Mouse (Mus musculus): ENCODE measurements at regions not wholly inside any gene's neighbourhood (a gene's known extent, or its start where the extent isn't known, plus 50 kb on each side); places are given as distances from the start of the nearest gene placed in this dataset.

GRCm38 (mm10) chr2:19146289-19146688 is 52.8 kb upstream of the Armc3 start:
- no peak overlapping the region for H3K9ac ChIP-seq (ENCODE audit: control insufficient read depth, low read depth, low read length, poor library complexity, severe bottlenecking)
- DNase-seq (ENCODE audit: low read depth, low spot score): no peak
- H3K27me3 ChIP-seq (ENCODE audit: control insufficient read depth in 1 of 2, insufficient read depth in 2 of 2, low read length in 2 of 2): peaks cover 0 to 2% of the 10 kb centered on the region in 2 experiments; a peak in 2 of 4 replicates
- H3K27ac ChIP-seq (ENCODE audit: control insufficient read depth, low read depth, low read length): no peak overlapping the region
- peaks cover 0 to 5% of the 10 kb centered on the region in 2 experiments; a peak in 2 of 4 replicates for H3K4me1 ChIP-seq (ENCODE audit: control insufficient read depth in 1 of 2, insufficient read depth in 2 of 2, low read length in 2 of 2)
- no peaks in the 10 kb centered on the region for H3K36me3 ChIP-seq (ENCODE audit: control insufficient read depth in 1 of 2, insufficient read depth in 2 of 2, low read length in 2 of 2)
- no peak overlapping the region for H3K4me3 ChIP-seq (ENCODE audit: control insufficient read depth in 1 of 2, insufficient read depth in 1 of 2, low read depth in 2 of 2, low read length in 2 of 2)
- H3K79me2 ChIP-seq (ENCODE audit: control insufficient read depth, insufficient read depth, low read length, poor library complexity): no peaks in the 10 kb centered on the region
- no peaks in the 10 kb centered on the region for H3K9me3 ChIP-seq (replicated peaks; ENCODE audit: insufficient read depth, low read length)
- no peak for TF ChIP-seq TAL1 (IDR thresholded peaks at IDR 0.05; ENCODE audit: low read length)
- TF ChIP-seq MAFK (IDR thresholded peaks at IDR 0.05; ENCODE audit: borderline replicate concordance, low read depth, low read length): no peak
- TF ChIP-seq KAT2A (conservative IDR thresholded peaks at IDR 0.05; ENCODE audit: low read depth, low read length): no peak
- TF ChIP-seq CHD2 (IDR thresholded peaks at IDR 0.05; ENCODE audit: low read length): no peak
- TF ChIP-seq ELF1 (IDR thresholded peaks at IDR 0.05; ENCODE audit: low read depth, low read length): no peak
- TF ChIP-seq HCFC1 (IDR thresholded peaks at IDR 0.05; ENCODE audit: low read depth, low read length): no peak
- TF ChIP-seq MAZ (IDR thresholded peaks at IDR 0.05; ENCODE audit: low read depth, low read length): no peak
- no peak for TF ChIP-seq ZKSCAN1 (IDR thresholded peaks at IDR 0.05; ENCODE audit: low read depth, low read length)
- no peak for TF ChIP-seq CHD1 (IDR thresholded peaks at IDR 0.05; ENCODE audit: low read depth, low read length)
- TF ChIP-seq MYC (IDR thresholded peaks at IDR 0.05; ENCODE audit: low read depth, low read length): no peak
- no peak for TF ChIP-seq USF2 (IDR thresholded peaks at IDR 0.05; ENCODE audit: borderline replicate concordance in 1 of 2, insufficient read depth in 1 of 2, low read depth in 1 of 2, low read length in 2 of 2)
- no peak for TF ChIP-seq MYB (IDR thresholded peaks at IDR 0.05; ENCODE audit: low read depth, low read length)
- no peak for TF ChIP-seq UBTF (IDR thresholded peaks at IDR 0.05; ENCODE audit: borderline replicate concordance, insufficient read depth, low read depth, low read length)
- TF ChIP-seq POLR2AphosphoS5 (IDR thresholded peaks at IDR 0.05; ENCODE audit: borderline replicate concordance, low read depth, low read length): no peak
- no peak for TF ChIP-seq ETS1 (IDR thresholded peaks at IDR 0.05; ENCODE audit: low read depth, low read length)
- no peak for TF ChIP-seq EP300 (IDR thresholded peaks at IDR 0.05; ENCODE audit: low read depth in 1 of 2, low read length in 2 of 2)
- TF ChIP-seq RCOR1 (IDR thresholded peaks at IDR 0.05; ENCODE audit: low read depth, low read length): no peak
- TF ChIP-seq TBP (IDR thresholded peaks at IDR 0.05; ENCODE audit: low read depth, low read length): no peak

GRCm38 (mm10) chr2:19148812-19149211 is 50.3 kb upstream of the Armc3 start:
- no peaks in the 10 kb centered on the region for H3K36me3 ChIP-seq (ENCODE audit: control insufficient read depth in 1 of 2, insufficient read depth in 2 of 2, low read length in 2 of 2)
- TF ChIP-seq SIN3A (IDR thresholded peaks at IDR 0.05; ENCODE audit: low read length) (no peak), GATA1 (IDR thresholded peaks at IDR 0.05; ENCODE audit: low read depth, low read length) (no peak), NRF1 (IDR thresholded peaks at IDR 0.05; ENCODE audit: insufficient read depth, low read depth, low read length, poor library complexity, severe bottlenecking) (no peak), POLR2A (IDR thresholded peaks at IDR 0.05; ENCODE audit: control insufficient read depth in 1 of 2, insufficient read depth in 1 of 2, low read depth in 1 of 2, low read length in 2 of 2, poor library complexity in 1 of 2) (no peak), EP300 (IDR thresholded peaks at IDR 0.05; ENCODE audit: low read depth in 1 of 2, low read length in 2 of 2) (no peak)
- no peaks in the 10 kb centered on the region for H3K79me2 ChIP-seq (ENCODE audit: control insufficient read depth, insufficient read depth, low read length, poor library complexity)
- DNase-seq (ENCODE audit: low read depth, low spot score): no peak
- no peak overlapping the region for H3K4me3 ChIP-seq (ENCODE audit: control insufficient read depth in 1 of 2, insufficient read depth in 1 of 2, low read depth in 2 of 2, low read length in 2 of 2)
- H3K9me3 ChIP-seq (replicated peaks; ENCODE audit: insufficient read depth, low read length): no peaks in the 10 kb centered on the region
- H3K27ac ChIP-seq (ENCODE audit: control insufficient read depth, low read depth, low read length): no peak overlapping the region
- peaks cover 0 to 5% of the 10 kb centered on the region in 2 experiments; a peak in 2 of 4 replicates for H3K4me1 ChIP-seq (ENCODE audit: control insufficient read depth in 1 of 2, insufficient read depth in 2 of 2, low read length in 2 of 2)
- H3K27me3 ChIP-seq (ENCODE audit: control insufficient read depth in 1 of 2, insufficient read depth in 2 of 2, low read length in 2 of 2): peaks cover 0 to 2% of the 10 kb centered on the region in 2 experiments; a peak in 1 of 4 replicates
- H3K9ac ChIP-seq (ENCODE audit: control insufficient read depth, low read depth, low read length, poor library complexity, severe bottlenecking): no peak overlapping the region

Data from MEL (cell line).